Mouse (Mus musculus) lung, postnatal 0 days (tissue): ENCODE data around the gene Slc35c2.

Source experiments
- CTCF ChIP-seq: IDR thresholded peaks from 2 replicates; pipeline ENCODE4 v1.5.1; 2016; ENCODE audit warnings: antibody characterized with exemption, mild to moderate bottlenecking
- EP300 ChIP-seq: IDR thresholded peaks from 2 replicates; pipeline ENCODE4 v1.6.1; 2016; ENCODE audit warnings: antibody characterized with exemption, mild to moderate bottlenecking, control low read depth

GRCm38 (mm10) chr2:165263861-165264260 lies 23.8 kb downstream of the Slc35c2 start:
- TF ChIP-seq CTCF (no peak), EP300 (no peak)
